In genomic region chr8:84734680-84735079, GRCm38 (mm10) we compare ENCODE assay signal across 24 mouse cellular contexts. TPM values are rescaled to one million over a fixed set of nuclear protein-coding genes. Genes with fewer than 3 reads are reported as not detected.
DNase-seq lines count a peak whose midpoint lies in the region; ATAC-seq and TF ChIP-seq lines count a peak whose summit lies in the region.
"Had no signal": no experiment of that assay in that cellular context is flagged by ENCODE, and none has a peak within 500 bp of the region (broad histone marks: within the 10 kb centered on the region; RNA-seq: fewer than 3 reads in every experiment).

No protein-coding gene starts in this region.

- H3K4me2 ChIP-seq in liver, embryonic 12.5 days, result no peak overlapping the region
- no peak overlapping the region for H3K4me2 ChIP-seq in liver, postnatal 0 days (ENCODE audit: low read depth, low read length)
- H3K4me2 ChIP-seq in liver, embryonic 16.5 days (ENCODE audit: low read depth, low read length), result no peak overlapping the region
- H3K4me2 ChIP-seq: embryonic facial prominence, embryonic 13.5 days; hindbrain, embryonic 15.5 days; limb, embryonic 12.5 days; midbrain, embryonic 11.5 days; neural tube, embryonic 12.5 days had no signal

- 66% methylated on average over 2 of the region's 2 CpGs for WGBS in liver, embryonic 12.5 days (ENCODE audit: insufficient replicate concordance)
- WGBS in liver, postnatal 0 days (ENCODE audit: insufficient replicate concordance), result 82% methylated on average over 2 of the region's 2 CpGs
- WGBS in limb, embryonic 10.5 days, result 78% methylated on average over 2 of the region's 2 CpGs
- WGBS in liver, embryonic 16.5 days (ENCODE audit: insufficient replicate concordance), result 65% methylated on average over 2 of the region's 2 CpGs

- no peak for TF ChIP-seq CTCF in gastrocnemius, adult 2 months (IDR thresholded peaks at IDR 0.05)
- no peak for TF ChIP-seq CTCF in liver, postnatal 0 days (IDR thresholded peaks at IDR 0.05; ENCODE audit: low read depth)

- H3K4me1 ChIP-seq in liver, embryonic 12.5 days, result peaks cover 74% of the 10 kb centered on the region
- peaks cover 34% of the 10 kb centered on the region for H3K4me1 ChIP-seq in liver, postnatal 0 days (ENCODE audit: insufficient read depth)
- H3K4me1 ChIP-seq in limb, embryonic 10.5 days, result peaks cover 75% of the 10 kb centered on the region
- peaks cover 48% of the 10 kb centered on the region for H3K4me1 ChIP-seq in liver, embryonic 16.5 days (ENCODE audit: control insufficient read depth, low read depth, low read length)

- H3K36me3 ChIP-seq in liver, embryonic 12.5 days, result 0 out of 2 replicates have a peak, but pooled peaks cover 4% of the 10 kb centered on the region
- no peaks in the 10 kb centered on the region for H3K36me3 ChIP-seq in liver, postnatal 0 days (replicated peaks; ENCODE audit: insufficient read depth, low read length)
- H3K36me3 ChIP-seq in limb, embryonic 10.5 days, result no peaks in the 10 kb centered on the region
- H3K36me3 ChIP-seq in liver, embryonic 16.5 days (ENCODE audit: control insufficient read depth, insufficient read depth), result no peaks in the 10 kb centered on the region
- H3K36me3 ChIP-seq: hindbrain, embryonic 15.5 days; neural tube, embryonic 12.5 days had no signal

- no peaks in the 10 kb centered on the region for H3K9me3 ChIP-seq in liver, embryonic 12.5 days (replicated peaks)
- no peaks in the 10 kb centered on the region for H3K9me3 ChIP-seq in liver, postnatal 0 days (ENCODE audit: low read length)
- no peaks in the 10 kb centered on the region for H3K9me3 ChIP-seq in limb, embryonic 10.5 days (replicated peaks)
- H3K9me3 ChIP-seq in liver, embryonic 16.5 days (replicated peaks; ENCODE audit: control insufficient read depth, low read length), result no peaks in the 10 kb centered on the region
- H3K9me3 ChIP-seq: embryonic facial prominence, embryonic 13.5 days; hindbrain, embryonic 15.5 days; limb, embryonic 12.5 days; neural tube, embryonic 12.5 days had no signal

- no peak for TF ChIP-seq EP300 in liver, postnatal 0 days (IDR thresholded peaks at IDR 0.05; ENCODE audit: low read depth)

- peak overlapping the region; percentile 96 for H3K27ac ChIP-seq in gastrocnemius, adult 2 months
- H3K27ac ChIP-seq in liver, embryonic 12.5 days, result peak overlapping the region; percentile 56; the same call in 1 of the 2 replicates
- no peak overlapping the region for H3K27ac ChIP-seq in liver, postnatal 0 days (ENCODE audit: low read depth)
- 0 out of 2 replicates have a peak overlapping the region, but pooled peaks have one; percentile 63 for H3K27ac ChIP-seq in limb, embryonic 10.5 days
- H3K27ac ChIP-seq in liver, embryonic 16.5 days (ENCODE audit: low read length), result 0 out of 2 replicates have a peak overlapping the region, but pooled peaks have one; percentile 8
- H3K27ac ChIP-seq: embryonic facial prominence, embryonic 13.5 days; hindbrain, embryonic 15.5 days; kidney, postnatal 0 days; limb, embryonic 12.5 days; neural tube, embryonic 12.5 days had no signal

- no peak for DNase-seq in gastrocnemius, adult 2 months
- no peak for DNase-seq in gastrocnemius, postnatal 25 days
- no peak for DNase-seq in liver, postnatal 0 days
- DNase-seq in limb, embryonic 10.5 days (ENCODE audit: low spot score), result no peak
- DNase-seq in B cell, adult 2 months, result no peak
- DNase-seq: adrenal gland, adult 8-10 months; cerebellum, postnatal 36 days; embryo, embryonic 11 days; gastrocnemius, postnatal 10 days; heart, adult 11 months; kidney, adult 2 months; lung, adult 2 months; lung, postnatal 14 days; thymus, postnatal 25 days had no signal

- H3K9ac ChIP-seq in liver, embryonic 12.5 days, result no peak overlapping the region
- H3K9ac ChIP-seq in liver, postnatal 0 days (replicated peaks), result no peak overlapping the region
- no peak overlapping the region for H3K9ac ChIP-seq in liver, embryonic 16.5 days (ENCODE audit: low read depth, low read length)
- H3K9ac ChIP-seq: hindbrain, embryonic 15.5 days; limb, embryonic 12.5 days; neural tube, embryonic 12.5 days had no signal

- peaks cover 51% of the 10 kb centered on the region for H3K27me3 ChIP-seq in liver, embryonic 12.5 days (replicated peaks)
- no peaks in the 10 kb centered on the region for H3K27me3 ChIP-seq in liver, postnatal 0 days (ENCODE audit: insufficient read depth, low read length)
- peaks cover 100% of the 10 kb centered on the region for H3K27me3 ChIP-seq in limb, embryonic 10.5 days (ENCODE audit: low read depth, poor library complexity, severe bottlenecking)
- peaks cover 6% of the 10 kb centered on the region; the same call in 1 of the 2 replicates for H3K27me3 ChIP-seq in liver, embryonic 16.5 days (ENCODE audit: control insufficient read depth, insufficient read depth, low read depth, low read length)

- intact Hi-C loops in gastrocnemius, adult 2 months (cut with DNase I), result loop anchor here (2.0 to 5.0 kb wide), 2 partner anchors 16 to 32 kb away; partner anchors contain the start of gene Lyl1

- ATAC-seq in liver, embryonic 12.5 days, result no peak
- no peak for ATAC-seq in liver, postnatal 0 days
- no peak for ATAC-seq in liver, embryonic 16.5 days (ENCODE audit: low read depth)
- ATAC-seq: activated CD4-positive, CD25-positive, alpha-beta regulatory T cell, adult 4 months had no signal

- H3K4me3 ChIP-seq in gastrocnemius, adult 2 months, result peak overlapping the region; percentile 46
- no peak overlapping the region for H3K4me3 ChIP-seq in liver, embryonic 12.5 days
- H3K4me3 ChIP-seq in liver, postnatal 0 days (ENCODE audit: low read depth, low read length), result no peak overlapping the region
- no peak overlapping the region for H3K4me3 ChIP-seq in limb, embryonic 10.5 days
- H3K4me3 ChIP-seq in liver, embryonic 16.5 days (ENCODE audit: low read depth, low read length), result no peak overlapping the region
- H3K4me3 ChIP-seq: embryonic facial prominence, embryonic 13.5 days; hindbrain, embryonic 15.5 days; limb, embryonic 12.5 days; neural tube, embryonic 12.5 days had no signal

RNA-seq across cellular contexts. Expression of gene G430095P16Rik, which starts 11.9 kb away (rescaled TPM):
- under 1 TPM; 0.36 to 0.78 TPM for total RNA-seq in gastrocnemius, adult 2 months (2021)
- under 1 TPM; 0.54 to 0.67 TPM for total RNA-seq in gastrocnemius, postnatal 25 days (2021)
- 11.0 and 12.0 TPM in 2 replicates for polyA plus RNA-seq in liver, embryonic 12.5 days (2016; fragmentation: Nextera tagmentation; extraction: Ambion mirVana)
- polyA plus RNA-seq in liver, postnatal 0 days (2015; fragmentation: Nextera tagmentation; extraction: Ambion mirVana), result 4.8 and 6.3 TPM in 2 replicates
- polyA plus RNA-seq in limb, embryonic 10.5 days (2016; fragmentation: Nextera tagmentation; extraction: Ambion mirVana), result 3.7 and 8.1 TPM in 2 replicates
- 7.0 and 7.8 TPM in 2 replicates for polyA plus RNA-seq in liver, embryonic 16.5 days (2015; fragmentation: Nextera tagmentation; extraction: Ambion mirVana)
- total RNA-seq: layer of hippocampus, postnatal 14 days had no signal

RNA-seq across cellular contexts. Expression of gene Lyl1, which starts 33.4 kb away (rescaled TPM):
- 1 to 10 TPM; 1.1 to 1.3 TPM for total RNA-seq in gastrocnemius, adult 2 months (2021)
- 1 to 10 TPM; 1.3 to 2.0 TPM for total RNA-seq in gastrocnemius, postnatal 25 days (2021)
- 82.3 and 83.1 TPM in 2 replicates for polyA plus RNA-seq in liver, embryonic 12.5 days (2016; fragmentation: Nextera tagmentation; extraction: Ambion mirVana)
- 24.6 and 25.7 TPM in 2 replicates for polyA plus RNA-seq in liver, postnatal 0 days (2015; fragmentation: Nextera tagmentation; extraction: Ambion mirVana)
- 4.6 and 4.7 TPM in 2 replicates for polyA plus RNA-seq in limb, embryonic 10.5 days (2016; fragmentation: Nextera tagmentation; extraction: Ambion mirVana)
- polyA plus RNA-seq in liver, embryonic 16.5 days (2015; fragmentation: Nextera tagmentation; extraction: Ambion mirVana), result 43.7 and 45.6 TPM in 2 replicates

RNA-seq across cellular contexts. Expression of gene Nacc1, which starts 47.0 kb away (rescaled TPM):
- 10 to 100 TPM; 18.7 to 24.3 TPM for total RNA-seq in gastrocnemius, adult 2 months (2021)
- 10 to 100 TPM; 20.0 to 22.2 TPM for total RNA-seq in gastrocnemius, postnatal 25 days (2021)
- polyA plus RNA-seq in liver, embryonic 12.5 days (2016; fragmentation: Nextera tagmentation; extraction: Ambion mirVana), result 12.5 and 12.9 TPM in 2 replicates
- polyA plus RNA-seq in liver, postnatal 0 days (2015; fragmentation: Nextera tagmentation; extraction: Ambion mirVana), result 3.3 and 3.6 TPM in 2 replicates
- 31.7 and 32.0 TPM in 2 replicates for polyA plus RNA-seq in limb, embryonic 10.5 days (2016; fragmentation: Nextera tagmentation; extraction: Ambion mirVana)
- polyA plus RNA-seq in liver, embryonic 16.5 days (2015; fragmentation: Nextera tagmentation; extraction: Ambion mirVana), result 5.4 and 6.3 TPM in 2 replicates

RNA-seq across cellular contexts. Expression of gene Trmt1, which starts 48.6 kb away (rescaled TPM):
- total RNA-seq in gastrocnemius, adult 2 months (2021), result 10 to 100 TPM; 45.6 to 57.5 TPM
- 10 to 100 TPM; 36.7 to 40.2 TPM for total RNA-seq in gastrocnemius, postnatal 25 days (2021)
- 57.3 and 62.0 TPM in 2 replicates for polyA plus RNA-seq in liver, embryonic 12.5 days (2016; fragmentation: Nextera tagmentation; extraction: Ambion mirVana)
- 21.3 TPM in 2 replicates for polyA plus RNA-seq in liver, postnatal 0 days (2015; fragmentation: Nextera tagmentation; extraction: Ambion mirVana)
- polyA plus RNA-seq in limb, embryonic 10.5 days (2016; fragmentation: Nextera tagmentation; extraction: Ambion mirVana), result 71.7 and 79.3 TPM in 2 replicates
- polyA plus RNA-seq in liver, embryonic 16.5 days (2015; fragmentation: Nextera tagmentation; extraction: Ambion mirVana), result 27.3 and 27.7 TPM in 2 replicates
